Mouse (Mus musculus): Measurements from ENCODE around the gene Cby1. TPM values are rescaled to one million over a fixed set of nuclear protein-coding genes. Genes with fewer than 3 reads are reported as not detected.
A peak's percentile ranks its signal among the peaks of the same experiment; 100 is the strongest.

The Cby1 gene
- 122 and 127 TPM in 2 replicates for polyA plus RNA-seq (2012; ENCODE audit: insufficient read depth, low replicate concordance)

DNA sequence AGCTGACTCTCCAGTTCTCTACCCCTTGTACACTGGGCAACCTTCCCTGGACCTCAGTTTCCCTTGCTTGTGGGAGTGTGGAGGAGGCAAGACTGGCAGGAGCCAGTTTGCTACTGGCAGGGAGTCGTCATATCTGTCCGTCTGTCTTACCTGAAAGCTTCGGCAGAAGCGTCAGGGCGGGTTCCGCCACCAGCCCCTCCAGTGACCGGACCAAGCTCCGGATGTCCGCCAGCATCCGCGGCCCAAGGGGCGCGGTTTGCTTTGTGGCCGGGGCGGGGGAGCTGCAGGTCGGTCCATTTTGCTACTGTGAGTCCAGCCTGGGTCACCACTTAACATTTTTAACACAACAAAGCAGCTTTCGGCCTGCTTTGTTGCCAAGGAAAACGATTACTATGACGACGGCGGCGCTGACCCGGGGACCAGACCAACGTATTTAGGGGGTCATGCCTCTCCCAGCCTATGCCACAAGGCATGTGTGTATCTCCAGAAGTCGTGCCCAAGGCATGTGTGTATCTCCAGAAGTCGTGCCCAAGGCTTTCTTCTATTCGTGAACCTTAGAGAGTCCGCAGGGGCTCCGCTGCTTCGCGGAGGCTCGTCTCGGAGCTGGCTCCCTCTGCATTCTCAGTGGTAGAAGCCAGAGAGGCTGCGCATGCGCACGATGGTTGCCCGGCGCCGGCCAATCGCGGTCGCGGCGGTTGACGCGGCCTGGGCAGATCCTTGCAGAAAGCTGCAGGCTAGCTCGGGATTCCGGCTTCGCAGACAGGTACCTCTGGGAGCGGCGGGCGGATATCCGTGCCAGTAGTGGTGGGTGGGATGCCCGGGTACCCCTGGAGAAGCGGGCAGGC is at the start of gene Cby1, which contains the start of gene Fam227a:
TSS of gene Cby1 (plus strand) at position 669 of the 845 bp plus-strand sequence.
TSS of gene Fam227a (minus strand) at position 426 of the 845 bp plus-strand sequence.
- peak within 1 kb of the TSS; percentile 97 for H3K4me3 ChIP-seq (replicated peaks)
- peaks cover 38% of the 10 kb centered on the region for H3K36me3 ChIP-seq (replicated peaks; ENCODE audit: low read length)
- H3K27me3 ChIP-seq (replicated peaks) = no peaks in the 10 kb centered on the region
- H3K9me3 ChIP-seq = peaks cover 7% of the 10 kb centered on the region; the same call in 1 of the 2 replicates
- H3K4me1 ChIP-seq = peaks cover 48% of the 10 kb centered on the region
- TF ChIP-seq GATA1 (IDR thresholded peaks at IDR 0.05; ENCODE audit: borderline replicate concordance, low read length) (no peak), FLI1 (IDR thresholded peaks at IDR 0.05; ENCODE audit: low read length) (no peak)

DNA sequence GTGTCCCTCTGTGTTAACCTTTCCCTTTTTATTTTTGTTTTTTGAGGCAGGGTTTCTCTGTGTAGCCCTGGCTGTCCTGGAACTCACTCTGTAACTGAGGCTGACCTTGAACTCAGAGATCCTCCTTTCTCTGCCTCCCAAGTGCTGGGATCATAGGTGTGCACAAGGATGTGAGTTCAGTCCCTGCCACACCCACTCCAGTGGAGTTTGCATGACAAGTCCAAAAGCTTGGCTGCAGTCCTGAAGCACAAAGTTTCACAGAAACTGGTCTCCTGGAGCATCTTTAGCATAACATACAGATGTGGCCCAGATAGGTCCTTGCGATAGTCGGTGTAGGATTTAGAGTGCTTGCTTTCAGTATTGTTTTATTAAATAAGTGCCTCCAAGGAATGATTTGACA is 49.8 kb upstream of the Cby1 start:
- TF ChIP-seq GATA1 (IDR thresholded peaks at IDR 0.05; ENCODE audit: borderline replicate concordance, low read length) (no peak), FLI1 (IDR thresholded peaks at IDR 0.05; ENCODE audit: low read length) (no peak)
- H3K9me3 ChIP-seq = peaks cover 14% of the 10 kb centered on the region
- peaks cover 10% of the 10 kb centered on the region for H3K36me3 ChIP-seq (replicated peaks; ENCODE audit: low read length)
- H3K4me1 ChIP-seq = peaks cover 8% of the 10 kb centered on the region
- peaks cover 20% of the 10 kb centered on the region for H3K27me3 ChIP-seq (replicated peaks)
- H3K4me3 ChIP-seq (replicated peaks) = no peak overlapping the region

DNA sequence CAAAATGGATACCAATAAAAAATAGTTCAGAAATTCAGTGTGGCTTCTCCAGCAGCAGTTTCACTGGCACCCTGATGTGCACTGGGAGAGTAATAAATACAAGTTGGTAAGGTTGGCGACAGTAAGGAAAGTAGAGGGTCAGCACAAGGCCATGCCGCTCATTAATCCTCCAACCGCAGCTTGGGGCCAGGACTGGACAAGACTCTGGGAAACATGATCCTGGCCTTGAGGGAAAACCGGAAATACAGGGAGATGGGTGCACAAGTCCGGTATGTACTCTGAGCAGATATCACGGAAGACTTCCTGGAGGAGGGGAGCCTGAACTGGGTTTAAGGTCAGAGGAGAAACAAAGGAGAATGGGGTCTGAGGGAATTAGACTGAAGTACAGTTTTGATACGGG is 43.5 kb upstream of the Cby1 start:
- Histone ChIP-seq H3K27me3 (replicated peaks) (peaks cover 17% of the 10 kb centered on the region), H3K4me3 (replicated peaks) (no peak overlapping the region), H3K4me1 (peaks cover 27% of the 10 kb centered on the region), H3K36me3 (replicated peaks; ENCODE audit: low read length) (peaks cover 25% of the 10 kb centered on the region), H3K9me3 (peaks cover 9% of the 10 kb centered on the region; the same call in 1 of the 2 replicates)
- no peak for TF ChIP-seq FLI1 (IDR thresholded peaks at IDR 0.05; ENCODE audit: low read length)
- TF ChIP-seq GATA1 (IDR thresholded peaks at IDR 0.05; ENCODE audit: borderline replicate concordance, low read length) = no peak

DNA sequence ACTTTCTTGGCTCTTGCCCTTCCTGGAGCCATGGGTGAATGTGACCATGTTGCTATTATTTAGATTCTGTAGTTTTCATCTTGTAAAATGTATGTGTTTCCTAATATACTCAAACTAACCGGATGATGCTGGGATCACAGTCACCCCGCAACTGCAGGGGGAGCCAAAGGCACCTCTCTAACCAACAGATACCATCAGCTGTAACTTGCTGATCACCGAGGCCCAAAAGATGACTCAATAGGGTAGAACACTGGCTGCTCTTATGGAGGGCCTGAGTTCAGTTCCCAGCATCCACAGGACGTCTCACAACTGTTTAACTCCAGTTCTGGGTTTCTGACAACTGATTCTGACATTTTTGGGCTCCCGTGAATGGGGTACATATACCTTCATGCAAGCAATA is 42.3 kb upstream of the Cby1 start:
- Histone ChIP-seq H3K4me3 (replicated peaks) (no peak overlapping the region), H3K4me1 (peaks cover 27% of the 10 kb centered on the region), H3K27me3 (replicated peaks) (peaks cover 21% of the 10 kb centered on the region), H3K36me3 (replicated peaks; ENCODE audit: low read length) (peaks cover 29% of the 10 kb centered on the region), H3K9me3 (peaks cover 8% of the 10 kb centered on the region; the same call in 1 of the 2 replicates)
- TF ChIP-seq FLI1 (IDR thresholded peaks at IDR 0.05; ENCODE audit: low read length) (no peak), GATA1 (IDR thresholded peaks at IDR 0.05; ENCODE audit: borderline replicate concordance, low read length) (no peak)

DNA sequence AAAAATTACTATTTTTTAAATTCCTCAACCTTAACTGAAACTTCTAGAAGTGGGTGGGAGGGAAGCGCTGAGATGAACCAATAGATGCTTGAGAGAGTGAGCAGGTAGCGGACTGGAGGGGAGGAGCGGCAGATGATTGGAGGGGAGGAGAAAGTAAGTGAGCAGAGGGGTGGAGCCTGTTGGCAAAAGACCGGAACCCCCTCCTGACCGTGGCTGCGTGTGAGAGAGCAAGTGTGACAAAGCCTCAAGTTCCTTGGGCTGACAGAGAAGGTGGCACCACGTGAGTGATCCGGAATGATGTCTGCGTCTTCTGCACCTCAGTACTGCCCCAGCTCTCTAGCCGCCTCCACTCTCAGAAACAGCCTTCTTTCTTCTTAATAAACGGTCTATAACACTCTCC is 41.9 kb upstream of the Cby1 start:
- peaks cover 22% of the 10 kb centered on the region for H3K27me3 ChIP-seq (replicated peaks)
- H3K9me3 ChIP-seq = peaks cover 8% of the 10 kb centered on the region; the same call in 1 of the 2 replicates
- peaks cover 28% of the 10 kb centered on the region for H3K36me3 ChIP-seq (replicated peaks; ENCODE audit: low read length)
- no peak for TF ChIP-seq FLI1 (IDR thresholded peaks at IDR 0.05; ENCODE audit: low read length)
- TF ChIP-seq GATA1 (IDR thresholded peaks at IDR 0.05; ENCODE audit: borderline replicate concordance, low read length) = no peak
- no peak overlapping the region for H3K4me3 ChIP-seq (replicated peaks)
- peaks cover 27% of the 10 kb centered on the region for H3K4me1 ChIP-seq

DNA sequence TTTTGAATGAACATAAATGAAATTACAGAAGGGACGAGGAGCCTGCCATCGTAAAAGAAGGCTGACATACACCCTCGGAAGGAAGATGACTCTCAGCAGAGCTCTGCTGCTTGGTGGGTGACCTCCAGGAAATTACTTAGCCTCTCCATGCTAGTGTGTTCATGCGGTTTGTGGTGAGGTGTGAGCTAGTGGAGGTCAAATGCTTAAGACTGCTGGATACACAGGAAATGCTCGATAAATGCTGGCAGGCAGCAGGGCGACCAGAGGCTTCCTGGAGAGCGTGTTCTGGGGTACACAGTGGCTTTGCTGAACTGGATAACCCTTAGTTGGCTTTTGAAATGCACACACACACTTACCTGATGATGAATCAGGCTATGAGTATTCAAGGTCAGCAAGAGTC is 40.5 kb upstream of the Cby1 start:
- H3K27me3 ChIP-seq (replicated peaks) = peaks cover 30% of the 10 kb centered on the region
- H3K4me3 ChIP-seq (replicated peaks) = peak overlapping the region; percentile 2
- H3K4me1 ChIP-seq = peaks cover 27% of the 10 kb centered on the region
- H3K36me3 ChIP-seq (replicated peaks; ENCODE audit: low read length) = peaks cover 27% of the 10 kb centered on the region
- no peak for TF ChIP-seq GATA1 (IDR thresholded peaks at IDR 0.05; ENCODE audit: borderline replicate concordance, low read length)
- no peak for TF ChIP-seq FLI1 (IDR thresholded peaks at IDR 0.05; ENCODE audit: low read length)
- H3K9me3 ChIP-seq = peaks cover 8% of the 10 kb centered on the region; the same call in 1 of the 2 replicates

- Histone ChIP-seq H3K9me3 (peaks cover 8% of the 10 kb centered on the region; the same call in 1 of the 2 replicates), H3K27me3 (replicated peaks) (peaks cover 35% of the 10 kb centered on the region), H3K4me3 (replicated peaks) (no peak overlapping the region), H3K4me1 (peaks cover 27% of the 10 kb centered on the region), H3K36me3 (replicated peaks; ENCODE audit: low read length) (peaks cover 25% of the 10 kb centered on the region)
- TF ChIP-seq GATA1 (IDR thresholded peaks at IDR 0.05; ENCODE audit: borderline replicate concordance, low read length) (no peak), FLI1 (IDR thresholded peaks at IDR 0.05; ENCODE audit: low read length) (no peak)
These were observed 39.1 kb upstream of the Cby1 start for GRCm38 (mm10) chr15:79619770-79620414.

- Histone ChIP-seq H3K9me3 (peaks cover 11% of the 10 kb centered on the region), H3K36me3 (replicated peaks; ENCODE audit: low read length) (peaks cover 35% of the 10 kb centered on the region), H3K4me3 (replicated peaks) (no peak overlapping the region), H3K27me3 (replicated peaks) (peaks cover 42% of the 10 kb centered on the region), H3K4me1 (peaks cover 6% of the 10 kb centered on the region)
- TF ChIP-seq FLI1 (IDR thresholded peaks at IDR 0.05; ENCODE audit: low read length) = no peak
- TF ChIP-seq GATA1 (IDR thresholded peaks at IDR 0.05; ENCODE audit: borderline replicate concordance, low read length) = no peak
These were observed 28.5 kb upstream of the Cby1 start for GRCm38 (mm10) chr15:79630471-79630870.

GRCm38 (mm10) chr15:79641135-79641817 is 17.7 kb upstream of the Cby1 start:
- Histone ChIP-seq H3K27me3 (replicated peaks) (peaks cover 18% of the 10 kb centered on the region), H3K4me3 (replicated peaks) (peak overlapping the region; percentile 79), H3K4me1 (peaks cover 56% of the 10 kb centered on the region), H3K9me3 (no peaks in the 10 kb centered on the region), H3K36me3 (replicated peaks; ENCODE audit: low read length) (peaks cover 30% of the 10 kb centered on the region)
- TF ChIP-seq FLI1 (IDR thresholded peaks at IDR 0.05; ENCODE audit: low read length) (no peak), GATA1 (IDR thresholded peaks at IDR 0.05; ENCODE audit: borderline replicate concordance, low read length) (no peak)
